13 mouse cellular contexts compared by ENCODE assay signal in genomic region chr13:44657905-44658414, GRCm38 (mm10).
DNase-seq lines count a peak whose midpoint lies in the region; ATAC-seq lines count a peak whose summit lies in the region.
"Had no signal": no experiment of that assay in that cellular context is flagged by ENCODE, and none has a peak within 500 bp of the region (broad histone marks: within the 10 kb centered on the region; RNA-seq: fewer than 3 reads in every experiment).

No protein-coding gene starts in this region.

- ATAC-seq in frontal cortex, adult (ENCODE audit: low TSS enrichment), result peak; percentile 72
- ATAC-seq in erythroid progenitor cell, adult 5-6 weeks (replicated peaks; ENCODE audit: low FRiP score, poor library complexity, severe bottlenecking), result no peak
- ATAC-seq in midbrain, embryonic 11.5 days (ENCODE audit: low FRiP score), result no peak
- ATAC-seq: CD4-positive, CD25-positive, alpha-beta regulatory T cell, adult 4 months had no signal

- no peak for DNase-seq in frontal cortex, postnatal 14 days (ENCODE audit: low spot score in 2 of 2)
- peak; percentile 72 to 76 for DNase-seq in cerebellum, adult 18-20 months
- DNase-seq in kidney, postnatal 25 days, result peak; percentile 42 to 59
- peak; percentile 35 for DNase-seq in left cerebral cortex, postnatal 4 days
- DNase-seq in ovary, postnatal 14 days (ENCODE audit: low spot score), result no peak
- DNase-seq in midbrain, embryonic 11.5 days (ENCODE audit: low spot score, missing footprints), result no peak
- DNase-seq: lung, postnatal 36 days had no signal

- WGBS in midbrain, embryonic 11.5 days, result 74% methylated on average over 10 of the region's 10 CpGs

- H3K4me3 ChIP-seq in midbrain, embryonic 11.5 days (ENCODE audit: low read depth, low read length), result no peak overlapping the region
- H3K4me3 ChIP-seq: embryonic facial prominence, embryonic 15.5 days; neural tube, embryonic 13.5 days had no signal

- no peaks in the 10 kb centered on the region for H3K27me3 ChIP-seq in midbrain, embryonic 11.5 days (ENCODE audit: control insufficient read depth, insufficient read depth, low read length)
- H3K27me3 ChIP-seq: embryonic facial prominence, embryonic 15.5 days; neural tube, embryonic 13.5 days had no signal

- no peak overlapping the region for H3K4me2 ChIP-seq in midbrain, embryonic 11.5 days
- H3K4me2 ChIP-seq: embryonic facial prominence, embryonic 15.5 days; heart, embryonic 11.5 days; neural tube, embryonic 13.5 days had no signal

- H3K9me3 ChIP-seq in midbrain, embryonic 11.5 days (ENCODE audit: control insufficient read depth, low read length), result no peaks in the 10 kb centered on the region
- H3K9me3 ChIP-seq: embryonic facial prominence, embryonic 15.5 days; neural tube, embryonic 13.5 days had no signal

- intact Hi-C loops in left cerebral cortex, postnatal 4 days (cut with DNase I), result no loop called here

- H3K9ac ChIP-seq in midbrain, embryonic 11.5 days (ENCODE audit: low read length), result no peak overlapping the region
- H3K9ac ChIP-seq: embryonic facial prominence, embryonic 15.5 days; neural tube, embryonic 13.5 days had no signal

- no peaks in the 10 kb centered on the region for H3K36me3 ChIP-seq in midbrain, embryonic 11.5 days (ENCODE audit: control insufficient read depth, insufficient read depth, low read length)
- H3K36me3 ChIP-seq: embryonic facial prominence, embryonic 15.5 days; neural tube, embryonic 13.5 days had no signal

- H3K27ac ChIP-seq in midbrain, embryonic 11.5 days (ENCODE audit: low read depth, low read length), result no peak overlapping the region
- H3K27ac ChIP-seq: embryonic facial prominence, embryonic 15.5 days; neural tube, embryonic 13.5 days had no signal

- H3K4me1 ChIP-seq in midbrain, embryonic 11.5 days (ENCODE audit: control insufficient read depth, insufficient read depth, low read length), result no peaks in the 10 kb centered on the region
- H3K4me1 ChIP-seq: embryonic facial prominence, embryonic 15.5 days had no signal

Comparison
In these comparisons a context has a peak if more than half of its experiments do, and no peak if none do; other contexts are left out.
1. DNase-seq: peak in cerebellum, adult 18-20 months (2 of 2), kidney, postnatal 25 days (2 of 2) and left cerebral cortex, postnatal 4 days (single experiment); none in frontal cortex, postnatal 14 days (0 of 2), ovary, postnatal 14 days (single experiment) and midbrain, embryonic 11.5 days (single experiment).